Mouse (Mus musculus) forebrain, embryonic 13.5 days (tissue): ENCODE measurements around the gene Commd4. TPM values are rescaled to one million over a fixed set of nuclear protein-coding genes. Genes with fewer than 3 reads are reported as not detected.

Source experiments
- ATAC-seq: fragments of 200-750 bp; cut with Nextera tagmentation; 2 replicates; pipeline ENCODE4 v1.8.0; 2017
- H3K27ac ChIP-seq: fragments of 300-500 bp; sonication (generic); 2 replicates; pipeline ENCODE4 v1.5.1; 2015; ENCODE audit warnings: inconsistent platforms, mild to moderate bottlenecking, moderate library complexity
- H3K27me3 ChIP-seq: fragments of 300-500 bp; sonication (generic); 2 replicates; pipeline ENCODE4 v1.6.1; 2015; ENCODE audit warnings: mild to moderate bottlenecking, inconsistent platforms
- H3K36me3 ChIP-seq: fragments of 300-500 bp; sonication (generic); 2 replicates; pipeline ENCODE4 v1.6.1; 2015; ENCODE audit warnings: mild to moderate bottlenecking, inconsistent platforms; ENCODE audit not compliant: poor library complexity, severe bottlenecking
- H3K4me1 ChIP-seq: fragments of 300-500 bp; sonication (generic); 2 replicates; pipeline ENCODE4 v1.6.1; 2015; ENCODE audit warnings: inconsistent platforms
- H3K4me2 ChIP-seq: fragments of 300-500 bp; sonication (generic); 2 replicates; pipeline ENCODE4 v1.6.1; 2015; ENCODE audit warnings: inconsistent platforms, mild to moderate bottlenecking, moderate library complexity
- H3K4me3 ChIP-seq: fragments of 300-500 bp; sonication (generic); 2 replicates; pipeline ENCODE4 v1.5.1; 2015; ENCODE audit warnings: mild to moderate bottlenecking, inconsistent platforms
- H3K9ac ChIP-seq: fragments of 300-500 bp; sonication (generic); 2 replicates; pipeline ENCODE4 v1.6.1; 2015; ENCODE audit warnings: mild to moderate bottlenecking, inconsistent platforms
- H3K9me3 ChIP-seq: fragments of 300-500 bp; sonication (generic); replicated peaks from 2 replicates; pipeline ENCODE4 v1.6.1; 2016; ENCODE audit warnings: inconsistent platforms
- WGBS: fragments of 180-500 bp; shearing (Covaris S2); methylation state at CpG from one replicate; pipeline ENCODE4 v1.1.7; 2015; 5-methylcytosine and 5-hydroxymethylcytosine counted together
- polyA plus RNA-seq: library from polyadenylated mRNA; unstranded; fragments of >200 nt; fragmentation: Nextera tagmentation; extraction: Ambion mirVana; gene quantifications from 2 replicates; pipeline ENCODE4 v1.2.1, GENCODE M21; 2015

Commd4 gene
- polyA plus RNA-seq, 1 experiment from 2014 or later: 155 TPM

DNA sequence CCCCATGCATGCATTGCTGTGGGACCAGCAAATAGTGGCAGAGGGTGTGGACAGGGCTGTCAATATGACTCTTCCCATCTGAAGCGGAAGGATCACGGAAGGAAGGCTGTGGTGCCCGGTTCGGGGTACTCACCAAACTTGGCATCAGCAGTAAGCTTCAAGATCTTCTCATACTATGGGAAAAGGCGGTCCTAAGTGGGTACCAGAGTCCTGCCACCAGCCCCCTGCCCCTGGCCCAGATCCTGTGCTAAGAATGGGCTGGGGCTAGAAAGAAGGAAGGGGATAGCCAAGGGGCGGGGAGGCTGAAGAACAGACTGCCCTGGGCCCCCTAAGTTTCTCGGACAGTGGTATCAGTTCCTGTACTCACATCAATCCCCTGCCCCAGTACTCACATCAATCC lies 1.7 kb downstream of the Commd4 start:
- 95% methylated on average over 7 of the region's 7 CpGs for WGBS
- Histone ChIP-seq H3K9ac (no peak overlapping the region), H3K9me3 (no peaks in the 10 kb centered on the region), H3K27ac (no peak overlapping the region), H3K27me3 (peaks cover 5% of the 10 kb centered on the region; the same call in 1 of the 2 replicates), H3K36me3 (peaks cover 18% of the 10 kb centered on the region), H3K4me2 (0 out of 2 replicates have a peak overlapping the region, but pooled peaks have one; percentile 7), H3K4me3 (no peak overlapping the region), H3K4me1 (peaks cover 15% of the 10 kb centered on the region)
- ATAC-seq: no peak

DNA sequence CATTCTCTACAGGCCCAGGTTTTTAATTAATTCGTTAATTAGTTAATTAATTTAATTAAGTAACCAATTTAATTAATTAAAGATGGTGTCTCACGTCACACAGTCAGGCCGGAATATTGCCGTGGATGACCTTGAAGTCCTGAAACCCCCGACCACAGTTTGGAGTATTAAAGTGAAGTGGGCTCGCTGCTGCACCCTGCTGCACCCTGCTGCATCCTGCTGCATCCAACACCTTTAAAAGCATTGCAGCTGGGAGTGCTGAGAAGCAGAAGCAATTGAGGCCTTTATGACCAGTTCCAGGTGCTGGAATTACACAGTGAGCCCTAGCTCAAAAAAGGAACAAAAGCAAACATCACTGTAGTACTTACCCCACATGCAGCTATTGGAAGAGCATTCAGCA lies 5.8 kb downstream of the Commd4 start:
- Histone ChIP-seq H3K4me1 (peaks cover 23% of the 10 kb centered on the region), H3K36me3 (peaks cover 18% of the 10 kb centered on the region), H3K27ac (no peak overlapping the region), H3K9ac (no peak overlapping the region), H3K4me2 (no peak overlapping the region), H3K9me3 (no peaks in the 10 kb centered on the region), H3K27me3 (no peaks in the 10 kb centered on the region), H3K4me3 (no peak overlapping the region)
- no peak for ATAC-seq
- WGBS: 38% methylated on average over 6 of the region's 6 CpGs

DNA sequence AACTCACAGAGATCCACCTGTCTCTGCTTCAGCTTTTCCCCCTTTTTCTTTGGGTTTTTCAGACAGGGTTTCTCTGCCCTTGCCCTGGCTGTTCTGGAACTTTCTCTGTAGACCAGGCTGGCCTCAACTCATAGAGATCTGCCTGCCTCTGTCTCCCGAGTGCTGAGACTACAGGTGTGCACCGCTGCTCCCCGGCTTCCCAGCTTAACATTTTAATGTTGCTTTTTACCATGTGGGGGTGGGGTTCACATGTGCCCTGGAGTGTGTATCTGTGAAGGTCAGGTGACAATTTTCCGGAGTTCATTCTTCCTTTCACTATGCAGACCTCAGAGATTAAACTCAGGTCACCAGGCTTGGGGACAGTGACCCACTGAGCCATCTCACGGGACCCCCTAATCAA lies 7.9 kb downstream of the Commd4 start:
- ATAC-seq: no peak
- Histone ChIP-seq H3K36me3 (peaks cover 11% of the 10 kb centered on the region), H3K4me3 (no peak overlapping the region), H3K27ac (no peak overlapping the region), H3K9me3 (no peaks in the 10 kb centered on the region), H3K9ac (no peak overlapping the region), H3K27me3 (no peaks in the 10 kb centered on the region), H3K4me2 (no peak overlapping the region), H3K4me1 (peaks cover 20% of the 10 kb centered on the region)
- 87% methylated on average over 5 of the region's 5 CpGs for WGBS

DNA sequence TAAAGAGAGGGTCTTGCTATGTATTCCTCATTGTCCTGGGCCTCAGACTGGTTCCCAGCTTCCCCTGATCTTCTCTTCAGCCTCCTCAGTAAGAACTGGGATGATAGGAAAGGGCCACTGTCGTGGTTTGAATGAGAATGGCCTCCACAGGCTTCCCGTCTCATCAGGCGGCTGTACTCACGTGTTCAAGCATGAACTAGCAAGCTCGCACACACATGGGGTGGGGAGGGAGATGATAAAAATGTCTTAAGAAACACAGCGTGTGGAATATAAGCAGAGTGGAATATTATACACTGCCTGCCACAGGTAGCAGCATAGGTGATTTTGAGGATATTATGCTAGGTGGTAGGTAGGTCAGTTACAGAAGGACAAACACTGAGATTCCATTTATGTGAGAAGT lies 9.1 kb downstream of the Commd4 start:
- Histone ChIP-seq H3K4me3 (peak overlapping the region; percentile 51; the same call in 1 of the 2 replicates), H3K36me3 (peaks cover 10% of the 10 kb centered on the region), H3K9ac (peak overlapping the region; percentile 76), H3K27me3 (no peaks in the 10 kb centered on the region), H3K9me3 (no peaks in the 10 kb centered on the region), H3K4me1 (peaks cover 20% of the 10 kb centered on the region), H3K27ac (peak overlapping the region; percentile 73), H3K4me2 (peak overlapping the region; percentile 71)
- 70% methylated on average over 6 of the region's 6 CpGs for WGBS
- ATAC-seq: no peak

DNA sequence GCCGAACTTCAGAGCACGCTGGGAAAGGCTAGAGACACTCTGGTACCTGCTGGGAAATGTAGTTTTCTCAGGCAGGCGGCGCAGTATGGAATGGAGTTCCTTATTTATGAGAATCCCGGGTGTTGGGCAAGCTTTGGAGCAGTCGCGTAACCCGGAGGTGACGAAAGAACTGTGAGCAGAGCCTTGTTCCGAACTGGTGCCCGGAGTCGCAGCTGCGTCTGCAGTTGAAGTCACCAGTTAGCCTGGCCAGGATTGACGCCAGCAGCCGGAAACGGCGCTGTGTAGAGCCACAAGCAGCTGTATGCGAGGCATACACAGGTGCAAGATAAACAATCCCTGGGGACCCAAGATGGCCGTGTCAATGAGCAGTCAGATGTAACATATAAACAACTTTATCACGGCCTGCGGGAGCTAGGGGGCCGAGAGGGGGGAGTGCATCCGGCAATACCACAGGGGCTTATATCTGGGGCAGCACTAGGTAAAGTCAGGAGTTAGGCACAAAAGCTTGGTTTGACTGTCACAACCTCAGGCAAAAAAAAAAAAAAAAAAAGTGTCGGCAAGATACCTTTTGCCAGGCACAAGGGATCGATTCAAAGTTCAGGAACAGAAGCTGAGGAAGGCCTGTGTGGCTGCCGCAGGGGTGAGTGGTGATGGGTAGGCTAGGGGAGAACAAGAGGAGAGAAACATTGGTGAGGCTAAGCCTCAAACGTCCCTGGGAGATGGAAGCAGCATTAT lies 9.8 kb downstream of the Commd4 start, which contains the start of gene Neil1:
Neil1 (minus strand) TSS at position 162 of the 735 bp plus-strand sequence.
- peak within 1 kb of the TSS; percentile 76 for H3K9ac ChIP-seq
- H3K36me3 ChIP-seq: peaks cover 13% of the 10 kb centered on the region
- ATAC-seq: peak; percentile 92
- H3K4me1 ChIP-seq: peaks cover 20% of the 10 kb centered on the region
- H3K9me3 ChIP-seq: no peaks in the 10 kb centered on the region
- under 1% methylated on average over 27 of the region's 27 CpGs for WGBS
- peak within 1 kb of the TSS; percentile 71 for H3K4me2 ChIP-seq
- H3K27ac ChIP-seq: peak within 1 kb of the TSS; percentile 73
- H3K4me3 ChIP-seq: peak within 1 kb of the TSS; percentile 51
- no peaks in the 10 kb centered on the region for H3K27me3 ChIP-seq

DNA sequence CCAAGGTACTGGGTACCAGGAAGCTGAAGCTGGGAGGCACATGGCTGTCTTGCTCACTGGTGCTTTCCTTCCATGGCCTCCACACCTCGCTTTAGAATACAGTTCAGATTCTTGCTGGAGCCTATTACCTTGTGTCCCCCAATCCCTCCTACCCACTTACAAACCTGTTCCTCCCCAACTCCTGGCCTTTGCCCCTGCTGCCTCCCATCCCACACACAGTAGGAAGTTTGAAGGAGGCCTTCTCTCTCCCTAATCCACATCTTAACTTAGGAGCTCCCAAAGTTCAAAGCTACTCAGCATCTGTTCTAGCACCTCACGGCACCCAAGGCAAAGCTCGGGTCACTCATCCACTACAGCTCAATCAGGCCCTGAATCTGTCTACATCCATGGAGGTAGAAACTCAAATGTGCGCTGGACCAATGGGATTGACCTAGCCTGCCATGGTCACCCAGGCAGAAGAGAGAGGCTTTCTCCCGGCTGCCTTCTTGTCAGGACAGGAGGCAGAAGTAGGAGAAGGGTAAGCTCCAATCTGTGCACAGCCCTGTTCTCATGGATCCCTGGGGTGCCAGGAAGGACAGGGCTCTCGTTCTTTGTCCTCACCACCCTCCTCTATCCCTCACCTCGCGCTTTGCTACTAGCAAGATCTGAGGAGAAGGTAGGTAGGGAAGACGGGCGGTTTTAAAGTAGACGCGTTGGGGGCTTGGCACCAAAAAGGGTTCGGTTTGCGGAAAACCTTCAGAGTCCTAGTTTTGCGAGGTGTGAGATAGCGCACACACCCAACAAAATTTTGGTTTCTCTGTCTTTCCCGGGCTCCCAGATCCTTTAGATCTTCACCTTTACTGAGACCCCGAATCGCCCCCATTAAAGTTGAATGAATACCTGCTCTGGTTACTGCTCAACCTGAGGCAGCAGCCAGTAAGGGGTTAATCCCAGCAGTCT lies 10.7 kb downstream of the Commd4 start:
- Histone ChIP-seq H3K4me3 (peak overlapping the region; percentile 51), H3K4me2 (peak overlapping the region; percentile 71), H3K9ac (peak overlapping the region; percentile 76), H3K4me1 (peaks cover 20% of the 10 kb centered on the region), H3K27me3 (no peaks in the 10 kb centered on the region), H3K9me3 (no peaks in the 10 kb centered on the region), H3K36me3 (peaks cover 14% of the 10 kb centered on the region), H3K27ac (peak overlapping the region; percentile 73)
- peak; percentile 59 for ATAC-seq
- WGBS: 6% methylated on average over 19 of the region's 19 CpGs

DNA sequence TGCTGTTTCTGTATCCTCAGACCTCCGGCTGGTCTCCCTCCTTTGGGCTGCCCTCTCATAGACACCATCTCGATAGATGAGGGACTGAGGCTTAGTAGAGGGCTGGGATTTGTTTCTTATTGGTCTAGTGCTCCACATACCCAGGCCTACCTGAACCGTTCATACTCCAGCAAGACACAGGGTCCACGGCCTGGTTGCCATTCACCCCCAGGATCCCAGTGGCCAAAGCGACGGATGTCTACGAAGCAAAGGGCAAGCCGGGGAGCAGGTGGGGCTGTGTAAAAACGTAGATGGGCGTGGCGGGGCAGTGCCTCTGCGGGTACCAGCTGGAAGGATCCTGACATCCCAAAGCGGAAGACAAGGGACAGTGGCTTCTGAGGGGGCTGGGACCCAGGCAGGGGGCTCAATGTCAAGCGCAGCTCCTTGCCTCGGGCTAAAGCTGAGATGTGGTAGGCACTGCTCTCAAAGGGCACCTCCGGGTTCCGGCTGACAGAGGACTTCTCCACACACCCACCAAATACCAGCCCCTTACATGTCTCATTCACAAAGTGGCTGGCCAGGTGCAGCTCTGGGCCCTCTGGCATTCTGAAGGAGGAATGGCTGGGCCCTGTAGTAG lies 11.6 kb downstream of the Commd4 start:
- H3K9me3 ChIP-seq: no peaks in the 10 kb centered on the region
- ATAC-seq: no peak
- H3K9ac ChIP-seq: no peak overlapping the region
- H3K27ac ChIP-seq: no peak overlapping the region
- H3K27me3 ChIP-seq: no peaks in the 10 kb centered on the region
- peak overlapping the region; percentile 51 for H3K4me3 ChIP-seq
- peaks cover 23% of the 10 kb centered on the region for H3K36me3 ChIP-seq
- peaks cover 20% of the 10 kb centered on the region for H3K4me1 ChIP-seq
- H3K4me2 ChIP-seq: peak overlapping the region; percentile 71; the same call in 1 of the 2 replicates
- 85% methylated on average over 17 of the region's 17 CpGs for WGBS

DNA sequence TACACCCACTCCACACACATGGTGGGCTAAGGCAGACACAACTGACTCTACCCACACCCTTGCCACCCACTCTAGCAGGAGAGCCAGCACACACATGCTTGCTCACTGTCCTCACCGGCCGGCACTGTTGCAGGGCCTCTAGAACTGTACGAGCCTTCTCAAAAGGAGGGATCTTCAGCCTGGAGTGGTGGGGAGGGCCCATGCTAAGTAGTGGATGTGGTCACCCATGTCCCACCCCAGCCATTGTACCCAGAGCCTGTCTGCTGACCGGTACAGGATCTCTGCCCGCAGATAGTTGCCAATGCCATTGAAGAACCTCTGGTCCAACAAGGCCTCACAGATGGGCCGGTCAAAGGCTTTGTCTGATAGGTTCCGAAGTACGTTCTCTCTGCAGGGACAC lies 13.3 kb downstream of the Commd4 start:
- H3K27me3 ChIP-seq: no peaks in the 10 kb centered on the region
- H3K9me3 ChIP-seq: no peaks in the 10 kb centered on the region
- peaks cover 20% of the 10 kb centered on the region for H3K4me1 ChIP-seq
- H3K9ac ChIP-seq: no peak overlapping the region
- H3K36me3 ChIP-seq: peaks cover 40% of the 10 kb centered on the region
- H3K4me2 ChIP-seq: no peak overlapping the region
- no peak for ATAC-seq
- H3K4me3 ChIP-seq: no peak overlapping the region
- 94% methylated on average over 8 of the region's 8 CpGs for WGBS
- no peak overlapping the region for H3K27ac ChIP-seq

DNA sequence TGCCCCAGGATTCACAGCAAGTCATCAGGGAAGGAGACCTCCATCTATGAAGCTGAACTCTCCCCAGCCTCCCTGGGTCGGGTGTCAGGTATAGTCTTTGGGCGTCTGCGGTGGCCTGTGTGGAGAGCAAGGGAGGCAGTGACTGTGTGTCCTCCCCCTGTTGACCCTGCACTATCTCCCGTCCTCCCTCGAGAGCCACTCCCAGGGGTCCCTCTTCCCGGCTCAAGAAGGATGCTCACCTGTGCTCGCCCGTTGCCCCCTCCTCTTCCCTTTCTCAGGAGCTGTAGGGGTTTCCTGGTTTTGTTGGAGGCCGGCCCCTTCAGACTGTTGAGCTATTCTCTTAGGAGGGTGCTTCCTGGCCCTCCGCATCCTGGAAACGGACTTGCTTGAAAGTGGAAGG lies 14.9 kb downstream of the Commd4 start:
- WGBS: 89% methylated on average over 11 of the region's 11 CpGs
- Histone ChIP-seq H3K27ac (no peak overlapping the region), H3K9ac (no peak overlapping the region), H3K4me2 (no peak overlapping the region), H3K36me3 (peaks cover 56% of the 10 kb centered on the region), H3K4me1 (peaks cover 10% of the 10 kb centered on the region), H3K9me3 (no peaks in the 10 kb centered on the region), H3K4me3 (no peak overlapping the region), H3K27me3 (no peaks in the 10 kb centered on the region)
- ATAC-seq: no peak

DNA sequence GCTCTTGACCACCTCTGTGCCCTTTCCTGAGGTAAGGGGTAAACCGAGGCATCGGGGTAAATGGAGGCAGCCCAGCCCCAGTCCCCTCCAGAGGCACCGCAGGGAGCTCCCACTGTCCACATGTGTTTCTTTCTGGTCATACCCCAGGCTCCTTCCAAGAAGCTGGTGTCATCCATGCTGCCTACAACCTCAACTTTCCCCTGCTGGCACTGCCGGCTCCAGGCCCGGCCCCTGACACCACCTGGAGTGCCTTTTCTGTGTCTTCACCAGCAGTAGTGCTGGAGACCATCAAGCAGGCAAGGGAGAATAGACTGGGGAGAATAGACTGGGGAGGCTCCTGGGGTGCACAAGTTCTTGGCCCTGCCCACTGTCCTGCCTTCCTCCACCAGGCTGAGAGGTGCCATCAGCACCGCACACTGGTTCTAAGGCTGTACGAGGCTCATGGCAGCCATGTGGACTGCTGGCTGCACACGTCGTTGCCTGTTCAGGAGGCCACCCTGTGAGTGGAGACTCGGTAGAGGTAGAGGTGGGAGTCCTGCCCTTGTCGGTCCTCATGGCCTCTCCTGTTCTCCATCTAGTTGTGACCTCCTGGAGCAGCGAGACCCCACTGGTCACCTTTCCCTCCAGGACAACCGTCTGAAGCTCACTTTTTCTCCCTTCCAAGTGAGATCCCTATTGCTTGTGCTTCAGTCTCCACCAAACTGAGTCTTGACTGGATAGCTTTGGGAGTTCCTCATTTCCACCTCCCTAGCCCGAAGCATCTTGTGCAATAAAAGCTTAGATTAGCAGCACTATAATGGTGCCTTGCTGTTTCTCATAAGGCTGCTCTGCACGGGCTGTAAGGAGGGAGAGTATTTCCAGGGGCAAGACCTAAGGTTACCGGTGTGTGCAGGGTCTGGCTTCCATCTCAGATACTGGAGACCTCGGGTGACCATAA lies 16.4 kb downstream of the Commd4 start:
- Histone ChIP-seq H3K4me1 (peaks cover 1% of the 10 kb centered on the region), H3K27me3 (no peaks in the 10 kb centered on the region), H3K9me3 (no peaks in the 10 kb centered on the region), H3K9ac (no peak overlapping the region), H3K36me3 (peaks cover 72% of the 10 kb centered on the region), H3K4me3 (no peak overlapping the region), H3K27ac (no peak overlapping the region), H3K4me2 (no peak overlapping the region)
- ATAC-seq: no peak
- WGBS: 91% methylated on average over 17 of the region's 17 CpGs

DNA sequence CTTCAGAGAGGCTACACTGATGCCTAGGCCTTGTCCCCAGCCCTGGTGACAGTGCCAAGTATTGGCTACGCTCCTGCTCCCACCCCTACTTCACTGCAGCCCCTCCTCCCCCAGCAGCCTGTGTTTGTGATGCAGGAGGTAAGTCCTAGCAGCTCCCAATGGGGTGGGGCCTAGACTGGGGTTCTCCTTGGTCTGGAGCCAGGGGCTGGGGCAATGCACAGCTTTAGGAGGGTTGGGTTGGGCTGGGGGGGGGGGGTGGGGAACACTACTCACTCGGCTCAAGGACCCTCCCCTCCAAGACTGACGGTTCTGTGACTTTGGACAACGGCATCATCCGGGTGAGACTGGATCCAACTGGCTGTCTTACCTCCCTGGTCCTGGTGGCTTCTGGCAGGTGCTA lies 18.6 kb downstream of the Commd4 start:
- H3K4me2 ChIP-seq: no peak overlapping the region
- no peak for ATAC-seq
- peaks cover 87% of the 10 kb centered on the region for H3K36me3 ChIP-seq
- no peaks in the 10 kb centered on the region for H3K9me3 ChIP-seq
- no peaks in the 10 kb centered on the region for H3K4me1 ChIP-seq
- 93% methylated on average over 4 of the region's 5 CpGs for WGBS
- no peak overlapping the region for H3K9ac ChIP-seq
- H3K4me3 ChIP-seq: no peak overlapping the region
- no peaks in the 10 kb centered on the region for H3K27me3 ChIP-seq
- no peak overlapping the region for H3K27ac ChIP-seq
